Mouse (Mus musculus) urinary bladder, adult 18-20 months (tissue): ENCODE measurements around the gene Hcfc1r1.

Experiments used
- DNase-seq, 2 experiments: peaks; one replicate each; pipeline ENCODE4 v3.0.0; 2022; ENCODE audit warnings: low spot score in 2 of 2, mixed read lengths in 2 of 2

The Hcfc1r1 gene

GRCm38 (mm10) chr17:23675127-23675526 is 1.7 kb downstream of the Hcfc1r1 start:
- DNase-seq: peak; percentile 54 to 77

- DNase-seq: peak; percentile 74 to 77
Measured at GRCm38 (mm10) chr17:23675564-23676281, 2.3 kb downstream of the Hcfc1r1 start.

GRCm38 (mm10) chr17:23676473-23677031 is 3.2 kb downstream of the Hcfc1r1 start:
- peak; percentile 32 to 53 for DNase-seq

- peak; percentile 75 to 83 for DNase-seq
Measured at GRCm38 (mm10) chr17:23677236-23677679, 3.9 kb downstream of the Hcfc1r1 start, which contains the start of gene Tnfrsf12a. Gene Tnfrsf12a (minus strand): TSS chr17:23677468.

GRCm38 (mm10) chr17:23679127-23679835 is 5.9 kb downstream of the Hcfc1r1 start, which contains the start of gene Cldn6:
Gene Cldn6 (plus strand): TSS chr17:23679249.
- DNase-seq: no peak

- DNase-seq: no peak
Measured at GRCm38 (mm10) chr17:23680336-23680735, 6.9 kb downstream of the Hcfc1r1 start.

GRCm38 (mm10) chr17:23681086-23681485 is 7.7 kb downstream of the Hcfc1r1 start:
- no peak for DNase-seq

GRCm38 (mm10) chr17:23682092-23682491 is 8.7 kb downstream of the Hcfc1r1 start:
- no peak for DNase-seq

- DNase-seq: no peak
Measured at GRCm38 (mm10) chr17:23682530-23682929, 9.1 kb downstream of the Hcfc1r1 start.

GRCm38 (mm10) chr17:23683226-23683625 is 9.8 kb downstream of the Hcfc1r1 start:
- no peak for DNase-seq

GRCm38 (mm10) chr17:23683856-23684672 is 10.7 kb downstream of the Hcfc1r1 start, which contains the start of gene Cldn9:
Gene Cldn9 (minus strand): TSS chr17:23684026.
- no peak for DNase-seq

GRCm38 (mm10) chr17:23694491-23694890 is 21.1 kb downstream of the Hcfc1r1 start:
- DNase-seq: no peak

- no peak for DNase-seq
Measured at GRCm38 (mm10) chr17:23695801-23696200, 22.4 kb downstream of the Hcfc1r1 start.

GRCm38 (mm10) chr17:23699131-23700077 is 26.0 kb downstream of the Hcfc1r1 start:
- DNase-seq: peak in 1 of 2 experiments; percentile 36

- DNase-seq: peak; percentile 71 to 83
Measured at GRCm38 (mm10) chr17:23700079-23700478, 26.7 kb downstream of the Hcfc1r1 start.

GRCm38 (mm10) chr17:23703301-23703700 is 29.9 kb downstream of the Hcfc1r1 start:
- no peak for DNase-seq

- DNase-seq: no peak
Measured at GRCm38 (mm10) chr17:23704741-23705140, 31.3 kb downstream of the Hcfc1r1 start.

- DNase-seq: no peak
Measured at GRCm38 (mm10) chr17:23705525-23706104, 32.2 kb downstream of the Hcfc1r1 start.

GRCm38 (mm10) chr17:23706212-23706611 is 32.8 kb downstream of the Hcfc1r1 start:
- DNase-seq: peak; percentile 53 to 69

- DNase-seq: no peak
Measured at GRCm38 (mm10) chr17:23717003-23717402, 43.6 kb downstream of the Hcfc1r1 start.
